28 mouse cellular contexts compared by ENCODE assay signal in genomic region chr16:26386159-26386558, GRCm38 (mm10). TPM values are rescaled to one million over a fixed set of nuclear protein-coding genes. Genes with fewer than 3 reads are reported as not detected.
"Had no signal": no experiment of that assay in that cellular context is flagged by ENCODE, and none has a peak within 500 bp of the region (broad histone marks: within the 10 kb centered on the region; RNA-seq: fewer than 3 reads in every experiment).

No protein-coding gene starts in this region.

- H3K27ac ChIP-seq: embryonic facial prominence, embryonic 10.5 days; embryonic facial prominence, embryonic 12.5 days; embryonic facial prominence, embryonic 13.5 days; embryonic facial prominence, embryonic 15.5 days; forebrain, embryonic 10.5 days; forebrain, embryonic 12.5 days; forebrain, embryonic 13.5 days; forebrain, embryonic 15.5 days; gastrocnemius, adult 2 months had no signal

- H3K4me3 ChIP-seq: embryonic facial prominence, embryonic 10.5 days; embryonic facial prominence, embryonic 12.5 days; embryonic facial prominence, embryonic 13.5 days; embryonic facial prominence, embryonic 15.5 days; erythroblast, embryonic 14.5 days; forebrain, embryonic 10.5 days; forebrain, embryonic 12.5 days; forebrain, embryonic 13.5 days; forebrain, embryonic 15.5 days; gastrocnemius, adult 2 months had no signal

- H3K27me3 ChIP-seq: embryonic facial prominence, embryonic 12.5 days; embryonic facial prominence, embryonic 13.5 days; embryonic facial prominence, embryonic 15.5 days; forebrain, embryonic 12.5 days; forebrain, embryonic 13.5 days; forebrain, embryonic 15.5 days had no signal

- H3K9ac ChIP-seq: embryonic facial prominence, embryonic 12.5 days; embryonic facial prominence, embryonic 13.5 days; embryonic facial prominence, embryonic 15.5 days; forebrain, embryonic 12.5 days; forebrain, embryonic 13.5 days; forebrain, embryonic 15.5 days; forebrain, postnatal 0 days had no signal

- ATAC-seq: forebrain, embryonic 13.5 days; forebrain, embryonic 14.5 days; forebrain, embryonic 15.5 days; forebrain, embryonic 16.5 days; forebrain, postnatal 0 days had no signal

- H3K4me1 ChIP-seq: embryonic facial prominence, embryonic 10.5 days; embryonic facial prominence, embryonic 12.5 days; embryonic facial prominence, embryonic 13.5 days; embryonic facial prominence, embryonic 15.5 days; forebrain, embryonic 10.5 days; forebrain, embryonic 12.5 days; forebrain, embryonic 13.5 days; forebrain, embryonic 15.5 days had no signal

- DNase-seq: cerebellum, adult 2 months; cerebellum, adult 8-10 months; cerebellum, adult 9-10 months; cerebellum, adult 9-11 months; cerebellum, postnatal 10 days; cerebellum, postnatal 14 days; cerebellum, postnatal 25 days; cerebellum, postnatal 36 days; embryo, embryonic 11 days; forebrain, postnatal 0 days; gastrocnemius, adult 2 months; gastrocnemius, postnatal 10 days; gastrocnemius, postnatal 14 days; gastrocnemius, postnatal 25 days; gastrocnemius, postnatal 36 days; heart, adult 11 months; heart, adult 18-20 months had no signal

- H3K36me3 ChIP-seq: embryonic facial prominence, embryonic 10.5 days; embryonic facial prominence, embryonic 12.5 days; embryonic facial prominence, embryonic 13.5 days; embryonic facial prominence, embryonic 15.5 days; forebrain, embryonic 10.5 days; forebrain, embryonic 12.5 days; forebrain, embryonic 15.5 days had no signal

- H3K4me2 ChIP-seq: embryonic facial prominence, embryonic 12.5 days; embryonic facial prominence, embryonic 13.5 days; embryonic facial prominence, embryonic 15.5 days; forebrain, embryonic 12.5 days; forebrain, embryonic 13.5 days; forebrain, embryonic 15.5 days had no signal

- H3K9me3 ChIP-seq: embryonic facial prominence, embryonic 10.5 days; embryonic facial prominence, embryonic 12.5 days; embryonic facial prominence, embryonic 13.5 days; embryonic facial prominence, embryonic 15.5 days; forebrain, embryonic 10.5 days; forebrain, embryonic 12.5 days; forebrain, embryonic 13.5 days; forebrain, embryonic 15.5 days had no signal

RNA-seq across cellular contexts. Expression of gene Cldn1, which starts 14.5 kb away (rescaled TPM):
- polyA plus RNA-seq: erythroblast, embryonic 14.5 days had no signal
